Mouse (Mus musculus): Measurements from ENCODE around the gene Inpp4b.
"Not testable (repeated sequence)": the region's sequence is repeated elsewhere in the genome, so short reads cannot be mapped to it uniquely, and the experiment has no call there.

Inpp4b gene

DNA sequence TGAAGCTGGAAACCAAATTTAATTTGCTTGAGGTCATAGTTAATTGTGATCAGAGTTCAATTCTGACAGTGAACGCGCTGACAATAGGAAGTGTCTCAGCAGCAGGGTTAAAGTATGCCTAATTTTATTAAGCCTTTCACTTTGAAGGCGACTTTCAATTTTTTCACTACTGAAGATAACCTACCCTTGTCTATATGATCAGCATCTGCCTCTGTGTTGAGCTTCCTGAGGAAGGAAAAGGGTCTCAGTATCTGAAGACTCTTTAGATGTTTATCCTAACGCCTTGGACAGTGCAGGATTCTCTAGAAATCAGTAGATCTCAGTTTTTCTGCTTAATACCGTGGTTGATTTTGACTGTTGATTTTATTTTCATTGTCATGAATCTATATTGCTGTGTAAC, 437.1 kb downstream of the Inpp4b start:
- DNase-seq (ENCODE audit: low spot score): no peak

DNA sequence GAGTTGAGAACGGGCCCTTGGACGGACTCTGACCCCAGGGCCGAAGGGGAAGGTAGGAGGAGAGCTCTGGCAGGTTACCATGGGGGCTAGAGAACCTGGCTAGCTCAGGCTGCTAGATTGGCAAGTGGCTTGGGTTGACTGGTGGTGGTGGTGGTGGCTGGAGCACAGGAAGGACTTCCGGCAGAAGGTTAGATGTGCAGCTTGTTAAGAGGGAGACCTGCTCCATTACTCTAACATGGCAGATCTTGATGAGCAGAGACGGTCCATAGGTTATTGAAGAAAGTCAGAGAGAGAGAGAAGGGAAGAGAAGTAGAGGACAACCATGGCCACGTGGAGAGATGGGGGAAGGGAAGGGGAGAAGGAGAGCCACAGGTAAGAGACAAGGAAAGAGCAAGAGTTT, 437.8 kb downstream of the Inpp4b start:
- DNase-seq (ENCODE audit: low spot score): no peak

DNA sequence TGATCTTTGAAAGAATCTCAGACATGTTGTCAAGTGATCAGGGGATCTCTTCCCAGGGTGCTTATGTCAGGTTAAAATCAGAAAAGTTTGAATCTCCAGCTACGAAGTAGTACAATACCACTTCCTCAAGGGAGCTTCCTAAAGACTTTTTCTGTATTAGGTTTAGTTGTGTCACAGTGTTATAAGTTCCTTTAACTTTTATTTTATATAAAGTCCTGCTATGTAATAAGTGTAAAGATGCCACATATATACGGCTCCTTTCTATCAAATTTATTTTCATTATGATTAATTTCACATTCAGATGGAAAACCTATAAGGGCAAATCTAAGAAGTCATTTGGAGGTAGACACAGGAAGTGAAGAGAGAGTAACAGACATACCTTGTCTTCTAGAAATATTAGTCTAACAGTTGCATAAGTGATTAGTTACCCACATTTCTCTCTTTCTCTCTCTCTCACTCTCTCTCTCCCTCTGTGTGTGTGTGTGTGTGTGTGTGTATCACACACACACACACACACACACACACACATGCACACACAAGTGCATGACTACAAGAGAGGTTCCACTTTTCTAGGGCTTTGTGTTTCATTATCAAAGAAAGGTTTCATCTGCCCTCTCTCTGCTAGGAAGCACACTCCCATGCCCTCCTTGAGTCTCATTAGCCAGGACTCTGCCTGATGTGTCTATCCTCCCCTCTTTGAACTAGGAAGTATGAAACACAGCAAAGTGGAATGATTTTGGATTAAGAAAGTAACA, 438.7 kb downstream of the Inpp4b start:
- no peak for DNase-seq (ENCODE audit: low spot score)

- DNase-seq (ENCODE audit: low spot score): no peak
Observed at GRCm38 (mm10) chr8:81782781-81783180, 440.4 kb downstream of the Inpp4b start.

DNA sequence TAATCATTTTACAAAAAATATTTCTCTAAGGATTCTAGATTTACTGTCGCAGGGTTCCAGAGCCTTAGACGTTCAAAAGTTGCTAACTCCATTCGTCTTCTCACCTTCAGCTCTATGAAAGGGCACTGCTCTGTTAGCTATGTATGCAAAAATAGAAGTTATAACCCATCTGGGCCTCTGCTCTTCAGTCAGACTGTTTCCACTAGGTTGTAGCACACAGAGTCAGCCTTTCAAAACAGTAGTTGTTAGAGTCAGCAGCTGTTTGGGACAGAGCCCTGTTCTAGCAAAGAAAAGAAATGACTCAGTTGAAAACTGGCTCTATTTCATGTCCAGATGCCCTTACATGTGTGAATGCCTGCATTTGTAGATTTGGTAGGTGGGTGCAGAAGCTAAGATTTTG, 442.4 kb downstream of the Inpp4b start:
- DNase-seq (ENCODE audit: low spot score): no peak

DNA sequence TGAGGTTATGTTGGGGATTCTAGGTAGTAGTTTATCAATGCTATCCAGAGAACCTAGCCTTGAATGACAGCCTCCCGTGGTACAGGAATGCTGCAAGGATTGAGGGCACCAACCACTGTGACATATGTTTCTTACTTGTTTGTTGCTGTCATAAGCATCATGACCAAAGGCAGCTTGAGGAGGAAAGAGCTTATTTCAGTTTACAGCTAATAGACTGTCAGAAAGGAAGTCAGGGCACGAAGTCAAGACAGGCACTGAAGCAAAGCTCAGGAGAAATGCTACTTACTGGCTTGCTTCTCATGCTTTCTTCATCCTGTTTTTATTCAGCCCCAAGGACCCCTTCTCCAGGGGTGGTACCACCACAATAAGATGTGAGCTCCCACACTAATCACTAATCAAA, 446.1 kb downstream of the Inpp4b start:
- DNase-seq (ENCODE audit: low spot score): no peak

- DNase-seq (ENCODE audit: low spot score): no peak
Observed at GRCm38 (mm10) chr8:81792649-81793048, 450.3 kb downstream of the Inpp4b start.

DNA sequence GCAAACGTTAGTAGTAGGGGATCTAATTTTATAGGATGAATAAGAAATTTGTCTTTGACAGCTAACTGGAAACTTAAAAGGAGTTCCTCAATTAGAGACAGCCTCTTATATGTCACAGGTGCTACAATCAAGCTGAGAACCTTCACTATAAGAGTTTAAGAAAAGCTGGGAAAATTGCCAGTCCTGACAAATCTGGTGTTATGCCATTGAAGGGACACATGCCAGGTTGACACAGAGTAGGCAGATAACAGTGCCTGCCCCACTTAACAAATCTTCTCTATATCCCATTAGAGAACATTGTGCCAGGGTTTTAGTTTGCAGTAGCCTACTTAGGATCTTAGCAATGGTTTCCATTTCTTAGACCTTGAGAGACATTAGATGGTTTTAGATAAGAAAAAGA, 456.1 kb downstream of the Inpp4b start:
- no peak for DNase-seq (ENCODE audit: low spot score)

- DNase-seq (ENCODE audit: low spot score): no peak
Observed at GRCm38 (mm10) chr8:81800792-81801191, 458.4 kb downstream of the Inpp4b start.

DNA sequence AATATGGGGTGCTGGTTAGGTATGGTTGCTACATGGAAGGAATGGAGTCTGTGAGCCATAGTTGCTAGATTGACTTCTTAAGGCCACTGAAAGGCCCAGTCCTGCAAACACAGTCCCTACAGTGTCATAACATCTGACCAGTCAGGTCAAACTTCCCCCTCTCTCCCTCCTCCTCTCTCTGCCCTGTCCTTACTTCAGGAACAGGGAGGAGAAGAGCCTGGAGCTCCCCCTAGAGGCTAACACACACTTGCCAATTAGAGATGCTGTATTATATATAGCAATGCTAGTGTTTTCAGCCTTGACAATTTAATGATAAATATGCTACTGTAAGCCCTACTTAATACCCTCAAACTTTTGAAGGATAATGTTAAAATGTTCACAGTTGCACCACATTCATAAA, 464.4 kb downstream of the Inpp4b start:
- DNase-seq (ENCODE audit: low spot score): peak; percentile 71

GRCm38 (mm10) chr8:81807578-81807977, 465.2 kb downstream of the Inpp4b start:
- DNase-seq (ENCODE audit: low spot score): no peak

GRCm38 (mm10) chr8:81808406-81808805, 466.1 kb downstream of the Inpp4b start:
- no peak for DNase-seq (ENCODE audit: low spot score)

- not testable (repeated sequence) for DNase-seq (ENCODE audit: low spot score)
Observed at GRCm38 (mm10) chr8:81809414-81809813, 467.1 kb downstream of the Inpp4b start.

GRCm38 (mm10) chr8:81812051-81812751, 469.8 kb downstream of the Inpp4b start:
- no peak for DNase-seq (ENCODE audit: low spot score)

DNA sequence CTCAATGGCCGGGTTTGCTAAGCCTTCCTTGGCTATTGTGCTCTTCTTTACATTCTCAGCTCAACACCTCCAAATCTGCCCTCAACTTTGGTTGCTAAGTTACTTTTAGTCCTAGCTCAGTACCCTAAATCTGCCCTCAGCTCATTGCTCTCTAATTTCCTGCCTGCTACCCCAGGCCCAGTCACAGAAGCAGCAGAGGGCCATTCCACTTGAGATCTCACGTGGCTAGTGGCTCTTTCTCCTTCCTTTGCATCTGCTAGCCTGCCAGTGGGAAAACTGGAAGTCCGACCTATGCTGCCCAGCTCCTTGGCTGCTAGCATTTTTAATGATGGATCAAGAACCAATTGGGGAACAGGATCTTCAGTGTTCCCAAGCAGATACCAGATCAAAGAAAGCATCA, 472.4 kb downstream of the Inpp4b start:
- DNase-seq (ENCODE audit: low spot score): no peak

GRCm38 (mm10) chr8:81815551-81815950, 473.2 kb downstream of the Inpp4b start:
- no peak for DNase-seq (ENCODE audit: low spot score)

- DNase-seq (ENCODE audit: low spot score): no peak
Observed at GRCm38 (mm10) chr8:81823121-81823520, 480.8 kb downstream of the Inpp4b start.

- DNase-seq (ENCODE audit: low spot score): no peak
Observed at GRCm38 (mm10) chr8:81824975-81825374, 482.6 kb downstream of the Inpp4b start.

- DNase-seq (ENCODE audit: low spot score): no peak
Observed at GRCm38 (mm10) chr8:81826406-81826805, 484.1 kb downstream of the Inpp4b start.

GRCm38 (mm10) chr8:81827306-81827913, 485.1 kb downstream of the Inpp4b start:
- no peak for DNase-seq (ENCODE audit: low spot score)

DNA sequence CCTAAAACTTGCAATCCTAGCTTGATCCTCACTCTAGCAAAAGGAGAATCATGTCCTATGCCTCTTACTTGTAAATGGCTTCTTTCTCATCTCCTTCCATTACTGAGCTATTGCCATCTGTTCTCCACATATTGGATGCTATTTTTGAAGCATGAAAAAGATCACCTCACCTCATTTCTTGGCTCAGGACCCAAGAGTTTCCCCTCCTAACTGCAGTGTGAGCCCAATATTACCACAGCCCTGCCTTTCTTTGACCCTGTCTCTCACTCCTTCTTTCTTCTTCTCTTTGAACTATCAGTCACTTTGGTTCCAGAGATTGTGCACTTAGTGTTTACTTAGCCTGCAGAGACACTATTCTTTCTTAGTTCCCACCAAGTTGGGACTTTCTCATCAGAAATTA, 489.1 kb downstream of the Inpp4b start:
- DNase-seq (ENCODE audit: low spot score): no peak

DNA sequence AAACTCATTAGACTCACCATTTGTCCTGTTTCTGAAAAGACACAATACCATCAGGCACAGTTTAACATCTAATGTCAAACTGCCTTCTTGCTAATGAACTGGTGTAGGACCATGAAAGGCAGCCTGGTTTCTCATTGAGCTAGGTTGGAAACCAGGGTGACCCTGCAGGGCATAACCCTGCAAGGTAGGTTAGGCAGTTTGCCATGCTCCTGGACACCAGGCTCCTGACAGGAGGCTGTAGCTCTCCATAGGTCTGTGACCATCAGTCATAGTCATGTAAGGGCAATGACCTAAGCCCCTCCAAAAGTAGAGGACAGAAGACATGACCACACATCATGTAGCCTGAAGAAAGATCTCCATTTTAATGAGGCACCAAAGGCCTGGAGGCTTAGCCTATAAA, 491.5 kb downstream of the Inpp4b start:
- DNase-seq (ENCODE audit: low spot score): no peak

DNA sequence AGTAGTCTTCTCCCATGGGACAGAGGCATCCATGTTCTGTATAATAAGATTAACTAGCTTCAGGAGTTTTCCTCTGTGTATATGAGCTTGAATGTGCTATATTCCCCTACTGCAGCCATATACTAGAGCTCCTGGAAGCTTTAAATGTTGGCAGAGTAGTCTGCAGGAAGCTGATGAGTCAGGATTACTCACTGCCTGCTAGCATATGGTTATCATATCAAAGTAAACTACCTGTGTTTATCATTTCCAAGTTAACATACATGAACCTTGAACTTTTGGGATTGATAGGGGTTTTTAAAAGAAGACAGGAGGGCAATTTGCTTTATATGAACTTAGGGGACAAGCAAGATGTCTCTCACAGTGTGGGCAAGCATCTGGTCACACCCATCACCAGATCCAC, 498.2 kb downstream of the Inpp4b start:
- DNase-seq (ENCODE audit: low spot score): no peak

All from c-Kit-positive CD71-positive TER-119-positive erythroid progenitor cells, embryonic 14.5 days (primary cell).